Mouse (Mus musculus) forebrain, postnatal 0 days (tissue): ENCODE measurements around the gene Tmem171. TPM values are rescaled to one million over a fixed set of nuclear protein-coding genes. Genes with fewer than 3 reads are reported as not detected.
A peak's percentile ranks its signal among the peaks of the same experiment; 100 is the strongest.

ENCODE experiments used
- ATAC-seq: fragments of 200-750 bp; cut with Nextera tagmentation; 2 replicates; pipeline ENCODE4 v1.8.0; 2017; ENCODE audit warnings: mild to moderate bottlenecking, moderate library complexity
- DNase-seq: peaks from one replicate; pipeline ENCODE4 v3.0.0-alpha.2; 2015
- H3K27ac ChIP-seq: fragments of 300-500 bp; sonication (generic); 2 replicates; pipeline ENCODE4 v1.5.1; 2014; ENCODE audit warnings: low read depth, mild to moderate bottlenecking, antibody characterized with exemption, low read length, moderate library complexity, mixed read lengths
- H3K27me3 ChIP-seq: fragments of 300-500 bp; sonication (generic); 2 replicates; pipeline ENCODE4 v1.6.1; 2014; ENCODE audit warnings: mild to moderate bottlenecking, low read length, mixed read lengths; ENCODE audit not compliant: insufficient read depth
- H3K36me3 ChIP-seq: fragments of 300-500 bp; sonication (generic); 2 replicates; pipeline ENCODE4 v1.6.1; 2014; ENCODE audit warnings: mild to moderate bottlenecking, moderate library complexity; ENCODE audit not compliant: insufficient read depth
- H3K4me1 ChIP-seq: fragments of 300-500 bp; sonication (generic); 2 replicates; pipeline ENCODE4 v1.6.1; 2014; ENCODE audit warnings: antibody characterized with exemption; ENCODE audit not compliant: insufficient read depth
- H3K4me2 ChIP-seq: fragments of 300-500 bp; sonication (generic); 2 replicates; pipeline ENCODE4 v1.6.1; 2014; ENCODE audit warnings: low read depth, mild to moderate bottlenecking, moderate library complexity
- H3K4me3 ChIP-seq: fragments of 300-500 bp; sonication (generic); 2 replicates; pipeline ENCODE4 v1.5.1; 2014; ENCODE audit warnings: low read depth, low read length, mixed read lengths
- H3K9ac ChIP-seq: fragments of 300-500 bp; sonication (generic); 2 replicates; pipeline ENCODE4 v1.6.1; 2014; ENCODE audit warnings: mild to moderate bottlenecking
- H3K9me3 ChIP-seq: fragments of 300-500 bp; sonication (generic); 2 replicates; pipeline ENCODE4 v1.6.1; 2016; ENCODE audit warnings: low read length
- CTCF ChIP-seq: sonication (generic); IDR thresholded peaks from 2 replicates; pipeline ENCODE4 v1.5.1; 2016; ENCODE audit warnings: antibody characterized with exemption, control low read depth, low read depth
- WGBS: fragments of 180-500 bp; shearing (Covaris S2); extraction: QIAGEN DNeasy Blood & Tissue Kit; methylation state at CpG from one replicate; pipeline ENCODE4 v1.1.7; 2014; 5-methylcytosine and 5-hydroxymethylcytosine counted together
- polyA plus RNA-seq: library from polyadenylated mRNA; unstranded; fragments of >200 nt; fragmentation: Nextera tagmentation; extraction: Ambion mirVana; gene quantifications from 2 replicates; pipeline ENCODE4 v1.2.1, GENCODE M21; 2015
- total RNA-seq: library from RNA; depleted of rRNA; stranded (reverse); fragments of >200 nt; gene quantifications from 2 replicates; pipeline ENCODE4 v1.2.3, GENCODE M21; 2014

Gene Tmem171
- total and polyA plus RNA-seq, 2 experiments from 2014 or later = not detected

DNA sequence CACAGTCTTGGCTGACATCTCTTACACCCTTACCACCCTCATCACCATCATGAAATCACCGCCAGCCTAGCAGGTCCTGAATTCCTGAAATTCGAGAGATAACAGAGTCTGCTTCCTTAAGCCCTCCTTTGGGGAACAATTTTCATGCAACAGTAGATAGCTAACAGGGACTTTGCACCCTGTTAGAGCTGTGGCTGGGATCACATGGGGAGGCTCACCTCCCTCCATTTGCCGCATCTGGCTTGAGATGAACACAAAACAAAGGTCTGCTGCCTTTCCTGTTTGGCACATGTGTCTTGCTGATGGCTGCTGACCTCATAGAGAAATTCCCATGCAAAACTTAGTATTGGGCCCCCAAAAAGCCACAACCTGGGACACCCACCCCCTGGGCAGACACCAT lies 27.3 kb downstream of the Tmem171 start:
- H3K9me3 ChIP-seq = 0 out of 2 replicates have a peak, but pooled peaks cover 2% of the 10 kb centered on the region
- no peaks in the 10 kb centered on the region for H3K27me3 ChIP-seq
- WGBS = 87% methylated on average over 3 of the region's 3 CpGs
- H3K4me3 ChIP-seq = no peak overlapping the region
- TF ChIP-seq CTCF = no peak
- no peak overlapping the region for H3K9ac ChIP-seq
- H3K4me1 ChIP-seq = no peaks in the 10 kb centered on the region
- ATAC-seq (no peak), DNase-seq (no peak)
- no peak overlapping the region for H3K27ac ChIP-seq
- no peaks in the 10 kb centered on the region for H3K36me3 ChIP-seq
- H3K4me2 ChIP-seq = no peak overlapping the region

DNA sequence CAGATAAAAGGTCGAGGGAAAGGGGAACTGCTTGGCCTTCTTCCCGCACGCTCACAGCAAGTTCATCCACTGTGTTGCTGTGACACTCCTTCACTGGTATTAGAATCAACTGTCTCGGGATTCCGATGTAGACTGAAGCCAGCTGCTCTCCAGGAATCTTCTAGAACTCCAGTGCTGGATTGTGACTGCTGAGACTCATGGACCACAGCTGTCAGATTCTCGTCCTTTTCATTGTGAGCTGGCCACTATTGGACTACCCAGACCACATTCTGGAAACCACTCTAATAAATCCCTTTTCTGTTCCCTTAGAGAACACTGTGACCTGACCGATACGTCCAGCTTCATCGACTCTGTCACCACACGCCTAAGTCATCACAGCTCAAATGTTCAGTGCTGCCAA lies 29.4 kb downstream of the Tmem171 start:
- DNase-seq (no peak), ATAC-seq (no peak)
- Histone ChIP-seq H3K9ac (no peak overlapping the region), H3K36me3 (no peaks in the 10 kb centered on the region), H3K27ac (no peak overlapping the region), H3K4me3 (no peak overlapping the region), H3K27me3 (no peaks in the 10 kb centered on the region), H3K4me2 (no peak overlapping the region), H3K9me3 (0 out of 2 replicates have a peak, but pooled peaks cover 3% of the 10 kb centered on the region), H3K4me1 (no peaks in the 10 kb centered on the region)
- TF ChIP-seq CTCF = no peak
- 85% methylated on average over 10 of the region's 10 CpGs for WGBS

DNA sequence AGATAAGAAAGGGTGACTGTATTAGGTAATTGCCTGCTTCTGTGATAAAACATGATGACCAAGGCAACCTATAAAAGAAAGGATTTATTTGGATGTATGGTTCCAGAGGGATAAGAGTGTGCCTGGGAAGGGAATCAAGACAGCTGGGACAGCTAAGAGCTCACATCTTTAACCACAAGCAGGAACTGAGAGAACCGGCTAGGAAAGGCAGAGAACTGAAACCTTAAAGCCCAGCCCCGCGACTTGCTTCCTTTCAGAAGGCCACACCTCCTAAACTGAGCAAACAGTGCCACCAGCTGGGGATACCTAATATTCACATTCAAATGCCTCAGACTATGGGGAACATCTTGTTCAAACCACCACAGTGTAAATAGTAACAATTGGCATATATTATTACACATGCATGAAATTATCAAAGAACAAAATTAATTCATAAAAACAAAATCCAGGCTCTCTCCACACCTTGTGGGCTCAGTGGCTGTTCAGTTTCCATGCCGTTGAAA lies 32.4 kb downstream of the Tmem171 start:
- WGBS = 91% methylated on average over 4 of the region's 4 CpGs
- H3K4me1 ChIP-seq = no peaks in the 10 kb centered on the region

DNA sequence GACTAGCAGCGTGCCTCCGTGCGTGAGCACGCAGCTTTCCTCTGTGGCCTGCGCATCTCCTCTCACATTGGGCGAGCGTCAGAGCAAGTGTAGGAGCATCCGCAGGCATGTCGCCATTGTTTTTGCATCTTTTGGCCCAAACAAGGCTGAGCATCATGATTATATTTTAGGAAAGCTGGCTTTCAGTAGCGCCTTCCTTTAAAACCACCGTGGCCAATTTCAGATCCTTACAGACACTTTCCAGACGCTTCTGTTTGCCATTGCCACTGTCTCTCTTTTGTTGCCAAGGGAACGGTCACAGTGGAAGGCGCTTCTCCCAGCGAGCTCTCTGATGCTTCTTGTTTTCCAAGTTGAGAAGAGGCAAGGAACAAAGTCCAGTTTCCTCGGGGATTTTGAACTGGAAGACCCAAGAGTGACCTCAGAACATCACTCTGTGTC lies 38.6 kb downstream of the Tmem171 start:
- ATAC-seq (peak; percentile 88), DNase-seq (peak; percentile 75)
- no peak for TF ChIP-seq CTCF
- no peak overlapping the region for H3K4me3 ChIP-seq
- 62% methylated on average over 16 of the region's 16 CpGs for WGBS
- H3K9ac ChIP-seq = no peak overlapping the region
- peak overlapping the region; percentile 62; the same call in 1 of the 2 replicates for H3K27ac ChIP-seq
- no peaks in the 10 kb centered on the region for H3K36me3 ChIP-seq
- no peaks in the 10 kb centered on the region for H3K9me3 ChIP-seq
- no peak overlapping the region for H3K4me2 ChIP-seq
- peaks cover 5% of the 10 kb centered on the region; the same call in 1 of the 2 replicates for H3K4me1 ChIP-seq
- H3K27me3 ChIP-seq = no peaks in the 10 kb centered on the region

More for the DNA sequence above, 32.4 kb downstream of the Tmem171 start:
- no peak overlapping the region for H3K4me2 ChIP-seq
- H3K36me3 ChIP-seq = no peaks in the 10 kb centered on the region
- no peak overlapping the region for H3K4me3 ChIP-seq
- ATAC-seq = no peak
- H3K9ac ChIP-seq = no peak overlapping the region
- DNase-seq = no peak
- no peak overlapping the region for H3K27ac ChIP-seq
- H3K9me3 ChIP-seq = 0 out of 2 replicates have a peak, but pooled peaks cover 3% of the 10 kb centered on the region
- no peak for TF ChIP-seq CTCF
- no peaks in the 10 kb centered on the region for H3K27me3 ChIP-seq

DNA sequence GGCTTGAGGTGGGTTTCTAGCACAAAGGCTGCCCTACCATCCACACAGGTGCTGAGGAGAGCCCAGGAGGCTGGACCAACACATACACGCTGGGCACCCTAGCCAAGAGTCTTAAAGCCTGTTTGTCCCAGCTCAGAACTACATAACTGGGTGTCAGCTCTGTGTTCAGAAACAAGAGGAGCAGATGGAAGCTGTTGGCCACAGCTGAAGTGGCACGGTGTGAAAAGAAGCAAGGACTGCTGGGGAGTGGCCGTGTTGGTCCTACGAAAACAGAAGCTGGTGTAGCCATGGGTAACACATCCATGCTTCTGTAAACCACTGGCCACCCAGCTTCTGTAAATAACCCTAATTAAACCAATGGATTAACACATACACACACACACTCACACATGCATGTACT lies 39.3 kb downstream of the Tmem171 start:
- 71% methylated on average over 4 of the region's 4 CpGs for WGBS
- DNase-seq (peak; percentile 23), ATAC-seq (peak; percentile 43)
- no peaks in the 10 kb centered on the region for H3K9me3 ChIP-seq
- no peak for TF ChIP-seq CTCF
- no peak overlapping the region for H3K4me3 ChIP-seq
- H3K27ac ChIP-seq = no peak overlapping the region
- H3K9ac ChIP-seq = no peak overlapping the region
- H3K4me1 ChIP-seq = peaks cover 5% of the 10 kb centered on the region; the same call in 1 of the 2 replicates
- no peak overlapping the region for H3K4me2 ChIP-seq
- H3K36me3 ChIP-seq = no peaks in the 10 kb centered on the region
- no peaks in the 10 kb centered on the region for H3K27me3 ChIP-seq

DNA sequence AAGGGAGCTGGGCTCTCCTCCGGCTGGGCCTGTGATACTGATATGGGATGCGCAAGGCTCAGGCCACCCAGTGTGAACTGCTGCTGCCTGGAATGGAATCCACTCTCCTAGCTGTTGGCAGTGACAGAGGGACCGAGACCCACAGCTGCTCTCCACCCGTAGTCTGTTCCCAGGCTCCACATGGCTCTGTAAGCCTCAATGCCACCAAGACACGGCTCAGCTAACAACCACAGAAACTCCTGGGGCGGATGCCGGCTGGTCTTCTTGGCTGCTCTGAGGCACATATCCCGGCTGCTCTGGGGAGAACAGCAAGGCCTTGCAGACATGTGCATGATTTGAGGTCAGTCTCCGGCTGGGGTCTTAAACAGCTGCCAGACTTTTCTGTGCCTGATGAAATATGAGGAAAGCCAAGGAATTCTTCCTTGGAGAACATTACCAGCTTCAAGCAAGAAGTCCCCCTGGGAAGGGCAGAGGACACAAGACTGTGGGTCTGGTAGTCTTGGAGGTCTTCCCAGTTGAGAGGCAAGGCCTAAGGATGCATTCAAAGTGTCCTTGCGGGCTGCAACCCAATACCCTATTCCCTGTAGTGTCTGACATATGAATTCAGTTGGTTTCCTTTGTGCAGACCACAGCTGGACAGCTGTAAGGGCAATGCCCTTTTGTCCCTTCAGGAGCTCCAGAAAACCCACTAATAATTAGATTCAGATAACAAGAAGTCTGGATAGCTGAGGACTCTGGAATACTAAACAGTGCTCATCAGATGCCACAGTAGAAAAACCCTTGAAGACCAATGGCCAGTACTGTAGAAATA lies 40.3 kb downstream of the Tmem171 start:
- TF ChIP-seq CTCF = no peak
- no peak overlapping the region for H3K9ac ChIP-seq
- no peaks in the 10 kb centered on the region for H3K27me3 ChIP-seq
- H3K4me3 ChIP-seq = no peak overlapping the region
- H3K4me2 ChIP-seq = no peak overlapping the region
- H3K27ac ChIP-seq = no peak overlapping the region
- H3K9me3 ChIP-seq = no peaks in the 10 kb centered on the region
- DNase-seq (no peak), ATAC-seq (no peak)
- 78% methylated on average over 10 of the region's 10 CpGs for WGBS
- H3K36me3 ChIP-seq = no peaks in the 10 kb centered on the region
- peaks cover 5% of the 10 kb centered on the region; the same call in 1 of the 2 replicates for H3K4me1 ChIP-seq

DNA sequence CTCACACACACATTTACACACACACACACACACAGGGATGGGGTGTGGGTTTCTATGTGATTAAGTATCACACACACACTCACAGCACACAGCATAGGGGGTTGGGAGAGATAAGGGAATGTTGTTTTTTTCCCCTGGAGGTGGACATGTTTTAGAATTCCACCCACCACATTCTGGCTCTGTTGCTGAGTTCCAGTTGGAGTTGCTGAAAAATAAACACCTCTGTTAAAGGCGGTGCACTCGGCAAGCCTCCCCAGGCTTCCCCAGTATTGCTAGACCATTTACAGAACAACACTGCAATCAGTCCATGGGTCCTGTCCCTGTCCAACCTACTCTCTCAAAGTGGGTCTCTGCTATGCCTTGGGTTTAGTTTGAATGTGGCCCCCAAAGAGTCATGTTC lies 42.4 kb downstream of the Tmem171 start:
- Histone ChIP-seq H3K4me1 (peaks cover 5% of the 10 kb centered on the region; the same call in 1 of the 2 replicates), H3K4me3 (no peak overlapping the region), H3K9ac (no peak overlapping the region), H3K27ac (no peak overlapping the region), H3K27me3 (no peaks in the 10 kb centered on the region), H3K9me3 (no peaks in the 10 kb centered on the region), H3K4me2 (no peak overlapping the region), H3K36me3 (no peaks in the 10 kb centered on the region)
- DNase-seq (no peak), ATAC-seq (no peak)
- 88% methylated on average over 2 of the region's 2 CpGs for WGBS
- TF ChIP-seq CTCF = no peak
